Mouse (Mus musculus): ENCODE measurements around the gene Paqr7.

Gene Paqr7

DNA sequence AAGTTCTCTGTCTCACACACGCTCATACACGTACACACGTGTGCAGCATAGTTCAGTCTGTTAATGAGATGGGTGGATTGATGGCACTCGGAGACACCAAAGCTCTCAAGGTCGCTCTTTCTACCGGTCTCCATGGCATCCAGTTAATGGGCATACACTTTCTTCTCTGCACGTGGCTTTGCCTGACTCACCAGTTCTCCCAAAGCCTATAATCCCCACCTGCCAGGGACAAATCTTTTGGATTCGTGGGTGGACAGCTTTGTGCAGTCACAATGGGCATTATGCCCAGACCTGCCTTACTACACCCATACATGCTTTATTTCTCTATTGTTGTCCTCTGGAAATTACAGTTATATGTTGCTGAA lies 39.3 kb downstream of the Paqr7 start:
- no peak for DNase-seq (ENCODE audit: low read depth, low spot score)

DNA sequence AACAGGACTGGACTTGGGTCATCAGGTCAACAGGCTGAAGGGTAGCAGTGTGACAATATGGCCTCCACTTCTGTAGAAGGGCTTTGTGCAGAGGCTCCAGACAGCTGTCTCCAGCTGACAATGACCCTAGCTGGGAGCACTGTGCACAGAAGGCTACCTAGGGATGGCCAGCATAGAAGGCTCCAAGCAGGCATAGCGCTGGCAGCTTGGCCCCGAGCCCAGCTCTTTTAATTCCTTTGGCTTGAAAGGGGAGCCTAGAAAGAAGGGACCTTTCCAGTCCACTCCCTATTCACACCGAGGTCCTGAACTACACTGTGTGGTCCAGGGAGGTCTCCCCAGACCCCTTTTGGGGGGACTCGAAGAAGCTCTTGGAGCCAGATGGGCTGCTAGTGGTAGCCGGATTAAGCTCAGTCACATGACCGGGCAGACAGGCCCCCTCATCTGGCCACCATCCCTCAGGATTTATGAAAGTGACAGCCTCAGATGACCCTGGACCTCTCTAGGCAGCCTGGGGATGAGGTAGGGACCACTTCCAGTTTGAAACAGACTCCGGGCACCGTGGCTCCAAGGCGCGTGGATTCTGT lies 42.6 kb downstream of the Paqr7 start:
- no peak for DNase-seq (ENCODE audit: low read depth, low spot score)

DNA sequence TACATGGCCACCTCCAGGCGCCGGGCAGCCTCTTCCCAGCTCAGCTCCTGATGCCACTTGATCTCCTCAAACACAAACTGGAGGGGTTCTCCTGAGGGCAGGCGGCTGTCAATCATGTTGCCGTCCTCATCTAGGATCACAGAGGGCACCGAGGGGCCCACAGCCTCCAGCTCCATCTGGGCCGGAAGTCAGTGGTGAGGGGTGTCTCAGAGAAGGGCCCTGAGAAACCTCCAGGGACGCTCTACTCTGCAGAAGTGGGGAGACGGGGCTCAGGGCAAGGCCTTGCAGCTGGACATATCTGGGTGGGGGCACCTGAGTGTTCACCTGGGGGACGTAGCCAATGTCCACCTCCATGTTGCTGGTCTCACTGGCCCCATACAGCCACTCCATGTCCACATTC lies 46.2 kb downstream of the Paqr7 start:
- no peak for DNase-seq (ENCODE audit: low read depth, low spot score)

DNA sequence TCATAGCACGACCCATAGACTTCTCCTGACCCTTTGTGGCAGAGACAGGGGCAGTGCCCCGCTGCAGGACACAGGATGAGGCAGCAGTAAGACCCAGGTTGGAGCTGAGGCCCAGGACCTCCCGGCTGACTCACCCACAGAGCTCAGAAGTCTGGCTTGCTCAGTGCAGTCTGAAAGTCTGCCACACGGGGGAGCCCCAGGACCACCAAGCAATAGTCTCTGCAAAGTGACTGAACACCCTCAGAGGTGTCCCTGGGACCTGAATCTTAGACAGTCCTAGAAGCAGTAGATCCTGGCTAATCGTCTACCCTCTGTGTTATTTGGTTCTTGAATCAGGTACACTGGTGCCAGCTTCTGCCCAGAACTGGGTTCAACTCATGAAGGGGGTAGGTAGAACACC lies 46.8 kb downstream of the Paqr7 start:
- peak; percentile 65 for DNase-seq (ENCODE audit: low read depth, low spot score)

DNA sequence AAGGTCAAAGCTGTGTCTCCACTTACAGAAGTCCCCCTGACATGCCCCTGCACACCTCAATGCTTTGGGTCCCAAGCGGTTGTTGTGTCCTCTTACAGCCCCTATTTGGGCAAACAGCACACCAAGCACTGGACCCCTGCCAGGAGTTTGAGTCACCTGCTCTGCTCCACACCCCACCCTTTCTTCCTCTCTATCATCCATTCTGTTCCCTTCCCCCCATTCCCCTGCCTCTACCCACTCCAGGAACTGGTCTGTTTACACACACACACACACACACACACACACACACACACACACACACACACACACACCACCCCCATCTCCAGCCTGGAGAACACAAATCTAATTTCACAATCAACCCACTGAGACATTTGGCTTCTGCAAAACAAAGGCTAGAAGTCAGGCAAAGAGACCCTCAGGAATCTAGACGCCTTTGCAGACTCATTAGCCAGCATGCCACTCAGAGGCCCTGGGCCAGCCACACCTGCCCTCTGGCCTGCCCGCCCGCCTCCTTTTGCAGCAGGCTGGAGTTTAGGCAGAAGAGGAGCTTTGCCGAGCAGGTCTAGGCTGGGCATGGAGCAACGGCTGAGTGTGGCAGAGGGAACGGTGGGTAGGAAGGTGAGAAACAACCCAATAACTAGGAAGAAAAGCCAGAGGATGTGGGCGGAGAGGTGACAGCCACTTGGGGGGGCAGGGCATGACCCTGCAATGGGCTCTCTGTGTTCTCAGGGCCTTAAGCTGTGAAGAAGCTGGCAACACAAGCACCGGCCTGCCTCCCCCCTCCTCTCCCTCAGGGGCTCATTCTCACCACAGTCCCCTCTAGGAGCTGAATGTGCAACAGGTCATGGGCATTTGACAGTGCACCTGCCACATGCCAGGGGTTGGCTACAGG lies 50.6 kb downstream of the Paqr7 start:
- DNase-seq (ENCODE audit: low read depth, low spot score) = no peak

DNA sequence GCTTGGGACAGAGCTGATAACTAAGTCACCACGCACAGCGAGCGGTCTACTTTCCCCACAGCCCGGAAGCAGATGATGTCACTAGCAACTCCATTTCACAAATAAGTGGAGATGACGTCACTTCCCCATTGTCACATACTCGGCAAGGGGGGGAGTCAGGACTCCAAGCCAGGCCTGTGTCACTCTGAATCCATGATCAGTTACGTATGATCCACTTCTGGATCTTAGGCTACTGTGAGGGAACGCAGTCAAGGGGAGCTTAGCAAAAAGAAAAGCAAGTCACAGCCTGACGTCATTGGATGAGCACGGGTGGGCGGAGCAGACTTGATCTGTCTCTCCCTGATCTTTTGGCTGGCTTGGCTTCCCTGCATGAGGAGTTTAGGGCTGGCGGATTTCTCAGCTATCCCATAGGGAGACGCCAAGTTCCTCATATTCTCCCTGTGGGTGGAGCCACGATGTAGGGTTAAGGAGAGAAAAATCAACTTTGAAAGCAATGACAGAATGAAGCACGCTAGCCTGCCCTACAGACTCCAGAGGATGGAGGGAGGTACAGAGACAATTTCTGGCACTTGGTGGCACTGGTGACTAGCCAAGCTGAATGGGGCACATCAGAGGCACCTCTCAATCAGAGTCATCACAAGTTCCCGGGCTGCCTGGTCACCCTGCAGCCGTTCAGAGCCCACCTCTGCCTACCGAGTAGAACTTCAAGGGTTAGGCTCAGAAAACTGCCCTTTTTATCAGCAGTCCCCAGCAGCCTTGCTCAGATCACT lies 51.9 kb downstream of the Paqr7 start:
- DNase-seq (ENCODE audit: low read depth, low spot score) = no peak

DNA sequence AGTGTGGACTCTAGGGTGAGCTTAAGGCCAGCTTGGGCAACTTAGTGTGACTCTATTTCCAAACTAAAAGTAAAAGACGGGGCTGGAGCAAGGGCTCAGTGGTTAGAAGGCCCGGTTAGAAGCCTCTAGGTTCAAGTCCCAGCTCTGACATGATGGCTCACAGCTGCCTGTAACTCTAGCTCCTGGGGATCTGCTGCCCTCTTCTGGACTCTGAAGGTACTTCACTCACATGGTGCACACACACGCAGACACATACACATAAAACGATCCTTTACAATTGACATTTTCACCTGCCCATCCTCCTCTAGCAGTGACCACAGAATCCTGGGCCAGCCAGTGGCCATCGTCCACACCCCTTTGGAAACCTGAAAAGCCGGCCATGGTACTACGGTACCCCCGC lies 53.4 kb downstream of the Paqr7 start:
- no peak for DNase-seq (ENCODE audit: low read depth, low spot score)

DNA sequence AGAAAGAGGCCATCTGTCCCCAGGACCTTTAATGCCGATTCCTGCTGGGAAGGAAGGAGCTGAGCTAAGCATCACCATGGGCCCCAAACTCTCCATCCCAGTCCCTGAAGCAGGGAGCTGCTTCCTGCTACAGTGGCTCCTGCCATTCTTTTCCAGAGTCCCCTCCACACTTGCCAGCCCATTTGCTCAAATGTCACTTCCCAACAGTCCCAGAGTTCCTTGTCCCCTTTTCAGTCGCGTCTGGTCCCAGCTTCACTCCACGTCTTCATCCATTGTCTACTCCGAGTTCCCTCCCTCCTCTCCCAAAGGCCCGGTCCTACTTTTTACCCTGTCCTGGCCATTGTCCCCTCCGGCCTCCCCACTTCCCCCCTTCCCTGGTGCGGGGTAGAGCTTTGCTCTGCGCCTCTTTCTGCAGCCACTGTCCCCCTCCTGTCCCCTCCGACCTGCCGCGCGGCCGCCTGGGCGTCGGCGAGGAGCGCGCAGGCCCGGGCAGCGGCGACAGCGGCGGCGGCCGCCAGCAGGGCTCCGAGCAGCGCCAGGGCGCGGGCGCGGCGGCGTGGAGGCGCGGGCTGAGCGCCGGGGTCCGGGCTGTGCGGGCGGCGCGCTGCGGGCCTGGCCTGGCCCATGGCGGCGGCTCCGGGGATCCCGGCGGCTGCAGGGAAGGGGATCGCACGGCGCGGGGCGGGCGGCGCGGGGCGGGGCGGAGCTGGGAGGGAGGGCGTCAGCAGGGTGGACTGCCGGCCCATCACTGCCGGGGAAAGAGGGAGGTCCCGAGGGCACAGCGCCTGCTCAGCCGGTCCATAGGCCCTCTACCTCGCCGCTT lies 55.2 kb downstream of the Paqr7 start, which contains the start of gene Selenon:
Gene Selenon (minus strand): TSS at position 673 of the 823 bp plus-strand sequence.
- no peak for DNase-seq (ENCODE audit: low read depth, low spot score)

DNA sequence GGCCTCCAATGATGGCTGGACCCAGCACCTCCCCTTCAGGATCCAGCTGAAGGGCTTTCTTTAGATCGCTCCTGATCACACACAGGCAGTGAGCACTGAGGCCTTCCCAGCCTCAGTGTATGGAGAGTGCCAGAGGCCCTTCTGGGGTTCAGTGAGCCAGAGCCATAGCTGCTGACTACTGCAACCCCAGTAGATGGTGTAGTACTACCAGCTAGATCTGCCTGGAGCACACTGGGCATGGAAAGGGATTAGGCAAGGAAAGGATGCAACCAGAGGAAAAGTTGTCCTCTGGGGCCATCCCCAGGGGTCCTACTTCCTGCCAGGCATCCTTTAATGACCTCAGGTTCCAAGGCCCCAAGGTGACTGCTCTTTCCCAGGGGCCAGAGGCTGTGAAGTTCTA lies 57.1 kb downstream of the Paqr7 start:
- DNase-seq (ENCODE audit: low read depth, low spot score) = no peak

DNA sequence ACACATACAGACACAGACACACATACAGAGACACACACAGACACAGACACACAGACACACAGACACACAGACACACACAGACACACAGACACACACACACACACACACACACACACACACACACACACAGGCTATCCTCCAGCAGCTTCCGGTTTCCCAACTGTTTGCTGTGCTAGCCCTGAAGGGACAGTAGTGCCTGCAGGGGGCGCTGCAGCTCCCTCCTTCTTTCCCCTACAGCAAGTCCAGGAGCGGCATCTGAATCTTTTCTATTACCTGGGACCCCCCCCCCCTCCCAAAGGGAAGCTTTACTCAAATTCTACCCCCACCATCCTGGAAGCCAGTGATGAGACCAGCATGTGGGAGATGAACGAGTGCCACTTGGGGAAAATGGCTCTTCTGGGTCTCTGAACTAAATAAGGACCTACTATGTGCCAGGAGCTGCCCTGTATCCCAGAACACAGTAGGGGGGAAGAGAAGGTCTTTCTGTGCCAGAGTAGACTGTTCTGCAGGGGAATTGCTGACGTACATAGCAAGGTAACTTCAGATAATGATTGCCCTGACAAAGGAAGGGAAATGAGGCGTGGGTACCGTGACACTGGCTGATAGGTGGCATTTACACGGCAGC lies 59.6 kb downstream of the Paqr7 start:
- DNase-seq (ENCODE audit: low read depth, low spot score) = no peak

DNA sequence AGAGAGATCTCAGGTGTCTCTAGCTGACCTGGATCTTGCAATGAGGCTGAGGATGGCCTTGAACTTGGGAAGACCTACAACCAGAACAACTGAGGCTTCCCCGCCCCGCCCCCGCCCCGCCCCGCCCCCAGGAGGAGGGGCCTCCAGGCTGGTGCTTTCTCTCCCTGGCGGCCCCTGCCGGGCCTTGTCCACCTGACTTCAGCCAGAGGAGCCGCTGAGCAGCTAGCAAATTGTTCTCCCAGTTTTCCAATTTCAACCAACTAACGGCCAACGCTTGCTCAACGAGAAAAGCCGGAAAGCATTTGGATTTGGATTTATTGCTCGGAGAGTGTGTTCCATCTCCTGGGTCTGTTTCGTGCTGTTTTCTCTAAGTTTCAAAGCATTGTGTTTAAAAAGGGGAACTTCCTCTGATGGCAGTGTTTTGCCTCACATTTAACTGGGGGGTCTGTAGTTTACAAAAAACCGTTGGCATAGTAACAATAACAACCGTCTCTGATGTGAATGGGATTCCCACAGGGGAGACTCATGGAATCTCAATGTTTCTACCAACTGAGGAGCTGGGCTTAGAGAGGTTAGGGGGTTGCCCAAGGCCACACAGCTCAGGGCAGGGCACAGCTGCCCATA lies 61.2 kb downstream of the Paqr7 start:
- DNase-seq (ENCODE audit: low read depth, low spot score) = no peak

DNA sequence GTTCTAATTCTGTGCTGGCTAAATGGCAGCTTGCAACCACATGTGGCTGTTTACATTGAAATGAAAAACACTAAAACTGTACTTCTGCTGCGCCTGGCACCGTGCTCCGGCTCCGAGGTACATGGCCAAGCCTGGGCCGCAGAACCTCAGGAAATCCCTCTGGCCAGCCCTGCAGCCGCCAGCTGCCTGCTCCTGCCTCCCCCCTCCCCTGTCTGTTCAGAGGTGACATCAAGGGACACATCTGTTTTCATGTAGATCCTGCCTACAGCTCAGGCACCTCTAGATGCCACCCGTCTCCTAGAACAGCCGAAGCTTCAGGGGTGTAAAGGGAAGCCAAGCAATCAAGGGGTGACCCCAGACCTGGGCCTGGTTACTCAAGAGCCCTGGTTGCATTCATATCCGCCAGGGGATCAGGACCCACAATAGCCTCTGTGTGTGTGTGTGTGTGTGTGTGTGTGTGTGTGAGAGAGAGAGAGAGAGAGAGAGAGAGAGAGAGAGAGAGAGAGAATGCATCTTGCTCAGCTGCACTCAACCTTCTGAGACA lies 62.1 kb downstream of the Paqr7 start:
- DNase-seq (ENCODE audit: low read depth, low spot score) = no peak

DNA sequence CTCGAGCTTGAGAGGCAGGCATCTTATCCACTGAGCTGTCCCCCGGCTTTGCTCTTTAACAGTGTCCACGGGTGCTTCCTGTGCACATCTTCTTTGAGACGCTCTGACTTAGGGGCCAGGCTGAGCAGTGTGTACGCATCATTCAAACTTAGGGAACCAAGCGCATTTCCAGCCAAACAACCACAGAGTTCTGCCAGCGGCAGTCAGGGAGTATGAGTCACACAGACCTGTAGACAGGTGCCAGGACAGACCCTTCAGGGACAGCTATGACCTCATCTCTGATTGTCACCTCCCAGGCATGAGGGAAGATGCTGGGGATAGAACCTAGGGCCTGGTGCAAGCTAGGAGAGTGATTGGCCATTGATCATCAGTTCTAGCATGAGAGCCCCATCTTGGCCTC lies 62.7 kb downstream of the Paqr7 start:
- no peak for DNase-seq (ENCODE audit: low read depth, low spot score)
